ENCODE assay signal across 19 mouse cellular contexts in genomic region chr7:80284391-80284790, GRCm38 (mm10). TPM values are rescaled to one million over a fixed set of nuclear protein-coding genes. Genes with fewer than 3 reads are reported as not detected.
"Had no signal": no experiment of that assay in that cellular context is flagged by ENCODE, and none has a peak within 500 bp of the region (broad histone marks: within the 10 kb centered on the region; RNA-seq: fewer than 3 reads in every experiment).

No protein-coding gene starts in this region.

- H3K4me1 ChIP-seq: limb, embryonic 10.5 days; limb, embryonic 13.5 days; midbrain, embryonic 12.5 days; midbrain, embryonic 15.5 days; neural tube, embryonic 12.5 days; neural tube, embryonic 15.5 days had no signal

- ATAC-seq: inflammation-experienced regulatory T-cells, adult 6 months; liver, embryonic 12.5 days; midbrain, embryonic 15.5 days had no signal

- DNase-seq: kidney, adult 2 months; kidney, postnatal 10 days; kidney, postnatal 36 days; liver; lung, embryonic 14.5 days; retina, postnatal 1 day; right cerebral cortex, postnatal 25 days; thymus, adult 18-20 months; thymus, postnatal 36 days had no signal

- H3K9ac ChIP-seq: limb, embryonic 13.5 days; liver, embryonic 12.5 days; liver, embryonic 15.5 days; lung, embryonic 14.5 days; midbrain, embryonic 12.5 days; midbrain, embryonic 15.5 days; neural tube, embryonic 12.5 days; neural tube, embryonic 15.5 days had no signal

- H3K4me3 ChIP-seq: limb, embryonic 10.5 days; limb, embryonic 13.5 days; liver, embryonic 12.5 days; liver, embryonic 15.5 days; midbrain, embryonic 12.5 days; midbrain, embryonic 15.5 days; neural tube, embryonic 12.5 days; neural tube, embryonic 15.5 days had no signal

- H3K9me3 ChIP-seq: limb, embryonic 10.5 days; limb, embryonic 13.5 days; liver, embryonic 12.5 days; liver, embryonic 15.5 days; midbrain, embryonic 12.5 days; midbrain, embryonic 15.5 days; neural tube, embryonic 12.5 days; neural tube, embryonic 15.5 days had no signal

- H3K27me3 ChIP-seq: limb, embryonic 13.5 days; liver, embryonic 12.5 days; liver, embryonic 15.5 days; midbrain, embryonic 12.5 days; midbrain, embryonic 15.5 days; neural tube, embryonic 12.5 days; neural tube, embryonic 15.5 days had no signal

- H3K4me2 ChIP-seq: limb, embryonic 13.5 days; liver, embryonic 12.5 days; lung, embryonic 14.5 days; midbrain, embryonic 12.5 days; midbrain, embryonic 15.5 days; neural tube, embryonic 12.5 days; neural tube, embryonic 15.5 days had no signal

- H3K27ac ChIP-seq: limb, embryonic 10.5 days; limb, embryonic 13.5 days; liver, embryonic 12.5 days; macrophage; midbrain, embryonic 12.5 days; midbrain, embryonic 15.5 days; neural tube, embryonic 12.5 days; neural tube, embryonic 15.5 days had no signal

RNA-seq across cellular contexts. Expression of gene Ttll13, which starts 38.2 kb away (rescaled TPM):
- polyA plus RNA-seq: inflammation-experienced regulatory T-cells, adult 6 months had no signal
